Mouse (Mus musculus): ENCODE measurements around the gene 4930432K21Rik. TPM values are rescaled to one million over a fixed set of nuclear protein-coding genes. Genes with fewer than 3 reads are reported as not detected.

The 4930432K21Rik gene
- polyA plus RNA-seq, 1 experiment: 0.72 TPM

DNA sequence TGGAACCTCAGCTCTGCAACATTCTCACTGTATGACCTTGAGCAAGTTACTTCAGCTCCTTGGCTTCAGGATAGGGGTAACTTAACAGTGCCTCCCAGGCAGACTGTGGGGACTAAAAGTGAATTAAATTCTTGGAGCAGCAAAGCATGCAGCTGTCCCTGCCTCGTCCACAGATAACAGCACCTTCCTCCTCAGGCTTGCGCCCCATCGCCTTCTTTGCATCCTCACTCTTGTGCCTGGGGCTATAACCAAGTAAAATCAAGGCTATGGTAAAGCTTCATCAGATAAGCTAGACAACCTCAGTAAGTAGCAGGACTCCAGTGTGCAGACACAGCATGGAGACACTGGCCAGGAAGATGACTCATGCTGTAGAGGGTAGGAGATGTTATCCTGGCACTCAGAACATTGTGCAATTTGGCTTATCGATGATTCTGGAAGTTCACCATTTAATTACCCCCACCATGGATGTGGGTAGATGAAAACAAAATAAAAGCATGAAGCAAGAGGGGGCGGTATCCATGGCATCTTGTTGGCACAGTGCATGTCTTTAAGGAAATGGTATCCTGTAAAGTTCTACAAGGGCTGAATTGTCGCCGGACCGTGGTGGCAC lies 3.1 kb upstream of the 4930432K21Rik start:
- Histone ChIP-seq H3K27me3 (replicated peaks) (no peaks in the 10 kb centered on the region), H3K4me3 (replicated peaks) (no peak overlapping the region), H3K36me3 (replicated peaks; ENCODE audit: low read length) (peaks cover 64% of the 10 kb centered on the region), H3K4me1 (peaks cover 38% of the 10 kb centered on the region), H3K9me3 (no peaks in the 10 kb centered on the region)
- no peak for TF ChIP-seq FLI1 (IDR thresholded peaks at IDR 0.05; ENCODE audit: low read length)
- TF ChIP-seq GATA1 (IDR thresholded peaks at IDR 0.05; ENCODE audit: borderline replicate concordance, low read length): no peak

DNA sequence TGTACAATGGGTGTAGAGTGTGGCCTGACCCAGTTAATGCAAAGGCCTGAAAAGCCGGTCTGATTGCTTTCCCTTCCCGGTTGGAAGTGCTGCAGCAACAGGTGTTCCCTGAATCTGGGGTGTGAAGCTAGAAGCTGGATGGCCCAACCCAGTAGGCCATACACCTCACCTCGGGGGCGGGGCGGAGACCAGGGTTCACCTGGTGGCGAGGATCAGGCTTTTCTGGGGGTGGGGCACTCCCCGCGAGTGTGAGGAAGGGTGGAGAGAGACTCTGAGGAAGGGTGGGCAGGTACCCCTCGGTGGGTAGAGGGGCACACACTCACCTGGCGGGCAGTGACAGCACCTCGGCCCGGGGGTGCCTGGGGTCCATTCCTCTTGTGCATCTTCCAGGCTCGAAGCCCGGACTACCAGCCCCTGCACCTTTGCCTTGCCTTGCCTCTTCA lies 480 bp upstream of the 4930432K21Rik start:
- Histone ChIP-seq H3K27me3 (replicated peaks) (no peaks in the 10 kb centered on the region), H3K9me3 (no peaks in the 10 kb centered on the region), H3K36me3 (replicated peaks; ENCODE audit: low read length) (peaks cover 39% of the 10 kb centered on the region), H3K4me1 (peaks cover 53% of the 10 kb centered on the region), H3K4me3 (replicated peaks) (peak overlapping the region; percentile 94)
- TF ChIP-seq FLI1 (IDR thresholded peaks at IDR 0.05; ENCODE audit: low read length) (no peak), GATA1 (IDR thresholded peaks at IDR 0.05; ENCODE audit: borderline replicate concordance, low read length) (no peak)

DNA sequence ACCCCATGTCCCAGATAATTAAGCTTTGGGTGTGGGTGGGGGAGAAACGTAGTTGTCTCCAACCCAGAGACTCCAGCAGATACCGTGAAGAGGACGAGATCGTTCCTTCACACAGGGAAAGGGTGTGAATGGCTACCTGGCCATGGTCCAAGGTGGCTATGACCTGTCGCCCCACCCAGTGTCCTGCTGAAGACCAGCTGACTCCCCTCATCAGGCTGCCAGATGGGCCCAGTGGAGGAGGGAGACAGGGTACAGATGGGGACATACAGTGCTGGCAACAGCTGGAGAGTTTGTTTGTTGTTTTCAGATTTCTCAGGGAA lies 666 bp downstream of the 4930432K21Rik start:
- no peaks in the 10 kb centered on the region for H3K9me3 ChIP-seq
- H3K36me3 ChIP-seq (replicated peaks; ENCODE audit: low read length): peaks cover 28% of the 10 kb centered on the region
- peak overlapping the region; percentile 82 for H3K4me3 ChIP-seq (replicated peaks)
- no peaks in the 10 kb centered on the region for H3K27me3 ChIP-seq (replicated peaks)
- peaks cover 58% of the 10 kb centered on the region for H3K4me1 ChIP-seq
- TF ChIP-seq GATA1 (IDR thresholded peaks at IDR 0.05; ENCODE audit: borderline replicate concordance, low read length) (no peak), FLI1 (IDR thresholded peaks at IDR 0.05; ENCODE audit: low read length) (no peak)

DNA sequence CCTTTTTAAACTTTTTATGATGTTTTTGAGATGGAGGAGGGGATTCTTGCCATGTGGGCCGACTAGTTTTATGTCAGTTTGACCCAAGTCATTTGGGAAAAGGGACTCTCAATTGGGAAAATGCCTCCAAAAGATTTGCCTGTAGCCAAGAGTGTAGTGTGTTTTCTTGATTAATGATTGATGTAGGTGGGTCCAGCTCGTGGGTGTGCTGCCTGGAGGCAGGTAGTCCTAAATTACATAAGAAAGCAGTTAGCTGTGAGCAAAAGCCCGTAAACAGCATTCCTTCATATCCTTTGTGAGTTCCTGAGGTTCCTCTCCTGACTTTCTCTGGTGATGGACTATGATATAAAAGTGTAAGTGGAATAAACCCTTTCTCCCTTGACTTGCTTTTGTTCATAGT lies 1.4 kb downstream of the 4930432K21Rik start:
- H3K9me3 ChIP-seq: no peaks in the 10 kb centered on the region
- TF ChIP-seq GATA1 (IDR thresholded peaks at IDR 0.05; ENCODE audit: borderline replicate concordance, low read length) (no peak), FLI1 (IDR thresholded peaks at IDR 0.05; ENCODE audit: low read length) (no peak)
- H3K4me1 ChIP-seq: peaks cover 58% of the 10 kb centered on the region
- H3K4me3 ChIP-seq (replicated peaks): no peak overlapping the region
- no peaks in the 10 kb centered on the region for H3K27me3 ChIP-seq (replicated peaks)
- H3K36me3 ChIP-seq (replicated peaks; ENCODE audit: low read length): peaks cover 21% of the 10 kb centered on the region

DNA sequence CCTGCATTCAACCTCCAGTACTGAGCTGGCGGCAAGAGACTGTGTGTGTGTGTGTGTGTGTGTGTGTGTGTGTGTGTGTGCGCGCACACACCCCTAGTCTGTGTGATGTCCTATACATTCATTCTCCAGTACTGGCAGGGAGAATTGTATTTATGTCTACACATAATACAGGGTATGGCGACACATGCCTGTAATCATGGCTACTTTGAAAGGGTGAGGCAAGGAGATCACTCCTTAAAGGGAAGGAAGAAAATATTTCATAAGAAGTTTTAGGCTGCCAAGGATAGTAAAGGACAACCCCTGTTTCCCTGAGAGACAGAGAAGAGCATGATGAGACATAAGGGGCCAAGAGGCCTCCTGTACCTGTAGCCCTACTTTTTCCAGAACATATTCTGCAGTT lies 9.8 kb downstream of the 4930432K21Rik start:
- Histone ChIP-seq H3K36me3 (replicated peaks; ENCODE audit: low read length) (no peaks in the 10 kb centered on the region), H3K4me3 (replicated peaks) (no peak overlapping the region), H3K27me3 (replicated peaks) (peaks cover 14% of the 10 kb centered on the region), H3K4me1 (peaks cover 5% of the 10 kb centered on the region; the same call in 1 of the 2 replicates), H3K9me3 (no peaks in the 10 kb centered on the region)
- TF ChIP-seq FLI1 (IDR thresholded peaks at IDR 0.05; ENCODE audit: low read length) (no peak), GATA1 (IDR thresholded peaks at IDR 0.05; ENCODE audit: borderline replicate concordance, low read length) (no peak)

DNA sequence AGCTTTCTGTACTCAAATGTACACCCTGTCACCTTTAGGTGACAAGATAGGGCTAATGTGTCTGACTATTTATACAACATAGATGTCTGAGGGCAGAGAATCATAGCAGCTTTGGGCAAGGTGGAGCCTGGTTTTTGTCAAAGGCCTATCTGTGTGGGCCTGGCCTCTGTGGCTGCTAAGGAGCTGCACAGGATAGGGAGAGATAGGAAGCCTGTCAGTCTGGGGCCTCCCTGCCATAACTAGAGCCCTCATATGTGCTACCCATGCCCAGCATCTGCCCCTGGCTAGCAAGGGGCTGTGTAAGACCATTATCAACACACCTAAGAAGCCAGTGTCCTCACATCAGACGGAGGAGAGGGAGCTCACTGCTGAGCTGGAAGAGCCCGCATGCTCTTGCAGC lies 19.9 kb downstream of the 4930432K21Rik start:
- peaks cover 20% of the 10 kb centered on the region for H3K27me3 ChIP-seq (replicated peaks)
- H3K36me3 ChIP-seq (replicated peaks; ENCODE audit: low read length): peaks cover 5% of the 10 kb centered on the region
- no peak overlapping the region for H3K4me3 ChIP-seq (replicated peaks)
- H3K4me1 ChIP-seq: peaks cover 74% of the 10 kb centered on the region
- H3K9me3 ChIP-seq: no peaks in the 10 kb centered on the region
- TF ChIP-seq GATA1 (IDR thresholded peaks at IDR 0.05; ENCODE audit: borderline replicate concordance, low read length) (no peak), FLI1 (IDR thresholded peaks at IDR 0.05; ENCODE audit: low read length) (no peak)

DNA sequence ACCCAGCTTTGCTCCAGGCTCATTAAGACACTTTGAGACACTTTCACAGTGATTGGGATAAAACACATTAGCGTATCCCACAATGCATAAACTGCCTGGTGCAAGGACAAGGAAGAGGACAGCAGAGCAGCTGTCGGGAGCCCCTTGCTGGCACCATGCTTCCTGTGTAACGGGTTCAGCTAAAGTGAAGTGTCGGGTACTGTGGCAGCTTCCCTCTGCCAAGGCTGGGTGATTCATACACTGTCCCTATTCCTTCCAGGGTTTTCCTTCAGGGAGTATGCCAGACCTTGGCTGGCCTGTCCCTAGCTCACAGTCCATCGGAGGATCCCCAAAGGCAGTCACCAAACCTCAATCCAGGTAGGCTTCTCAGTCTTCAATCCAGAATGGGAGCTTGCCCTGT lies 22.3 kb downstream of the 4930432K21Rik start:
- peaks cover 16% of the 10 kb centered on the region for H3K36me3 ChIP-seq (replicated peaks; ENCODE audit: low read length)
- H3K9me3 ChIP-seq: no peaks in the 10 kb centered on the region
- peaks cover 77% of the 10 kb centered on the region for H3K4me1 ChIP-seq
- TF ChIP-seq GATA1 (IDR thresholded peaks at IDR 0.05; ENCODE audit: borderline replicate concordance, low read length): no peak
- no peak for TF ChIP-seq FLI1 (IDR thresholded peaks at IDR 0.05; ENCODE audit: low read length)
- peaks cover 23% of the 10 kb centered on the region for H3K27me3 ChIP-seq (replicated peaks)
- H3K4me3 ChIP-seq (replicated peaks): no peak overlapping the region

DNA sequence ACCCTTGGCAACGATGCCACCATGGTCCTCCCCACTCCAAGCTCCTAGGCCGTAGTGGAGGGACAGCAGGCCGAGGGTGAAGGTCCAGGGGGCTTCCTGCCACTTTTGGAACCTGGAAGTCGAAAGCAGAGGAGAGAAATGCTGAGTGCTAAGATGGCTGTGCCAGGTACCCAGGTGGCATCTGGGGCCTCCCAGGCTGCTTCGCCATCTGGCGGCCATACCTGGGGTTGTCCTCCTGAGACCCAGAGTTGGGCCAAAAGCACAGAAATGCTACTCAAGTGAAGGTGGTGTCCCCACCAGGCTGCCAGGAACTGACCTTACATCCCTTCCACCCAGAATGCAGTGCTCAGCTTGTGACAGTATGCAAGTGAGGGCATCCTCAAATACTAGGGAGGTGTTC lies 26.0 kb downstream of the 4930432K21Rik start:
- no peak overlapping the region for H3K4me3 ChIP-seq (replicated peaks)
- H3K36me3 ChIP-seq (replicated peaks; ENCODE audit: low read length): peaks cover 16% of the 10 kb centered on the region
- peaks cover 61% of the 10 kb centered on the region for H3K4me1 ChIP-seq
- no peaks in the 10 kb centered on the region for H3K9me3 ChIP-seq
- peaks cover 11% of the 10 kb centered on the region for H3K27me3 ChIP-seq (replicated peaks)
- TF ChIP-seq FLI1 (IDR thresholded peaks at IDR 0.05; ENCODE audit: low read length) (no peak), GATA1 (IDR thresholded peaks at IDR 0.05; ENCODE audit: borderline replicate concordance, low read length) (no peak)

DNA sequence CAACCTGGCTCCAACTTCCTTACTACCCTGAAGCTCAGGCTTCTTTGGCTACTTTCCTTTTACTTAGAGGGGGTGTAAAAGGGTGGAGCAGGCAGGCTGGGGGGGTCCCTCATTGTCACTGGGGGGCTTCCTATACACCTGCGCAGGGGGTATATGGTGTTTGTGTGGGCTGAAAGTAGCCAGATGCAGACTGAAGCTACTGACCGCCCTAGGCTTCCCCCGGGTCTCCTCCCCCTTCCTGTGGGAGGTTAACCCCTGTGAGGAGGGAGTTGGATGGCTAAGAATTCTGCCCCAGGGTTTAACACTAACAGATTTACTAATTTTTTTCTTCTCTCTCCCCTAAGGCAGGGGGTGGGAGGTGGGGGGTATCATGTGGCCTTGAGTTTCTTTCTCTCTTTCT lies 28.7 kb downstream of the 4930432K21Rik start:
- Histone ChIP-seq H3K27me3 (replicated peaks) (peaks cover 6% of the 10 kb centered on the region), H3K4me3 (replicated peaks) (no peak overlapping the region), H3K36me3 (replicated peaks; ENCODE audit: low read length) (peaks cover 16% of the 10 kb centered on the region), H3K4me1 (peaks cover 52% of the 10 kb centered on the region), H3K9me3 (no peaks in the 10 kb centered on the region)
- TF ChIP-seq GATA1 (IDR thresholded peaks at IDR 0.05; ENCODE audit: borderline replicate concordance, low read length): no peak
- no peak for TF ChIP-seq FLI1 (IDR thresholded peaks at IDR 0.05; ENCODE audit: low read length)

DNA sequence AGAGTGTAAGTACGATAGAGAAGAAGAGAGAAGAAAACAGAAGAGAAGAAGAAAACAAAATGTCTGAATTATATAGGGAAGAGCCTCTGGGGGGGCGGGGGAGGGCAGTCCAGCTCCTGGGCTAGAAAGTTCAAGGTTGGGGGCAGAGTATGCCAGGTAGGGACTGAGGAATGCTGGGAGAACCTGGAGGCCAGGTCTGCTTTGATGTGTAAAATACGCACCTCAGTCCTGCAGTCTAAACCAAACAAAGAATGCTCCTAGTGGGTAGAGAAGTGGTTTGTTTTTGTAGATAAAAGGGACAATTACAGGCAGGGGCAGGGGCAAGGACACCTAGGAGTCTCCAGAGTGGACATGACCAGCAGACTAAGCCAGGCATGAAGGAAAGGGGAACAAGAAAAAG lies 29.6 kb downstream of the 4930432K21Rik start:
- Histone ChIP-seq H3K4me1 (peaks cover 44% of the 10 kb centered on the region), H3K27me3 (replicated peaks) (peaks cover 8% of the 10 kb centered on the region), H3K36me3 (replicated peaks; ENCODE audit: low read length) (peaks cover 12% of the 10 kb centered on the region), H3K4me3 (replicated peaks) (no peak overlapping the region), H3K9me3 (no peaks in the 10 kb centered on the region)
- TF ChIP-seq FLI1 (IDR thresholded peaks at IDR 0.05; ENCODE audit: low read length) (no peak), GATA1 (IDR thresholded peaks at IDR 0.05; ENCODE audit: borderline replicate concordance, low read length) (no peak)

DNA sequence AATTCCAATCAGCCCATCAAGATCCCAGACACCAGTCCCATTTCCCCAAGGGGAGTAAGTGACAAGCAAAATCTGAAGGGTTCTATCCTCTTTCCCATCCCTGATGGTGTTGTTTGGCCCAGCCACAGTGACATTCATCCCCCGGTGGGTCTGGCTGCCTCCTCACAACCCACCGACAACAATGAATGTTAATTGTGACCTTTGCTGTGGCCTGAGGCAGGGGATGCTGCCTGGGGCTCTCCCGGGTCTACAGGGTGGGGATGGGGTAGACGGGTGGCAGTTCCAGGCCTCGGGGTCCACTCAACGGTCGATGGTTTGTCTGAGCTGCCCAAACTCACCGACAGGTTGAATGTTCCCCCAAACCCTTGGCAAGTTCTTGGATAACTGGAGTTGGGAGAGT lies 30.8 kb downstream of the 4930432K21Rik start:
- Histone ChIP-seq H3K4me3 (replicated peaks) (no peak overlapping the region), H3K9me3 (no peaks in the 10 kb centered on the region), H3K27me3 (replicated peaks) (peaks cover 16% of the 10 kb centered on the region), H3K36me3 (replicated peaks; ENCODE audit: low read length) (peaks cover 6% of the 10 kb centered on the region), H3K4me1 (peaks cover 42% of the 10 kb centered on the region)
- no peak for TF ChIP-seq GATA1 (IDR thresholded peaks at IDR 0.05; ENCODE audit: borderline replicate concordance, low read length)
- TF ChIP-seq FLI1 (IDR thresholded peaks at IDR 0.05; ENCODE audit: low read length): no peak

All from megakaryocyte, embryonic 14.5 days (primary cell).